Mouse (Mus musculus) small intestine, adult 2 months (tissue): ENCODE measurements around the gene Zgrf1. TPM values are rescaled to one million over a fixed set of nuclear protein-coding genes. Genes with fewer than 3 reads are reported as not detected.

Experiments
- H3K27ac ChIP-seq: fragments of 200-500 bp; 2 replicates; pipeline ENCODE4 v1.5.1; 2012; ENCODE audit warnings: low read depth, low read length, control low read depth, inconsistent platforms; ENCODE audit not compliant: insufficient read depth
- H3K27me3 ChIP-seq: fragments of 200-500 bp; 2 replicates; pipeline ENCODE4 v1.6.1; 2012; ENCODE audit warnings: mild to moderate bottlenecking, moderate library complexity, low read length, inconsistent platforms; ENCODE audit not compliant: control insufficient read depth, insufficient read depth
- H3K36me3 ChIP-seq: fragments of 200-500 bp; 2 replicates; pipeline ENCODE4 v1.6.1; 2012; ENCODE audit warnings: mild to moderate bottlenecking, low read length, control low read depth, inconsistent platforms; ENCODE audit not compliant: control insufficient read depth, insufficient read depth
- H3K4me1 ChIP-seq: fragments of 200-500 bp; 2 replicates; pipeline ENCODE4 v1.6.1; 2012; ENCODE audit warnings: low read length, inconsistent platforms, mixed read lengths; ENCODE audit not compliant: control insufficient read depth, insufficient read depth, insufficient read length
- H3K4me3 ChIP-seq: fragments of 200-500 bp; 2 replicates; pipeline ENCODE4 v1.5.1; 2012; ENCODE audit warnings: low read depth, mild to moderate bottlenecking, control low read depth, inconsistent platforms, low read length, moderate library complexity
- CTCF ChIP-seq: fragments of 200-500 bp; IDR thresholded peaks from 2 replicates; pipeline ENCODE4 v1.5.1; 2012; ENCODE audit warnings: low read depth, mild to moderate bottlenecking, control low read depth, inconsistent platforms, low read length, moderate library complexity, mixed read lengths; ENCODE audit not compliant: insufficient replicate concordance, insufficient read length; ENCODE audit errors: extremely low read depth
- POLR2A ChIP-seq: fragments of 200-500 bp; IDR thresholded peaks from 2 replicates; pipeline ENCODE4 v1.6.1; 2012; ENCODE audit warnings: low read depth, mild to moderate bottlenecking, control low read depth, inconsistent platforms, low read length, moderate library complexity
- WGBS: fragments of 180-500 bp; shearing (Covaris S2); methylation state at CpG from one replicate; pipeline ENCODE4 v1.1.7; 2018; 5-methylcytosine and 5-hydroxymethylcytosine counted together
- polyA plus RNA-seq: library from polyadenylated mRNA; depleted of rRNA; stranded (reverse); fragments of >200 nt; gene quantifications from 2 replicates; pipeline ENCODE4 v1.2.3, GENCODE M21; 2012

The Zgrf1 gene
- polyA plus RNA-seq, 1 experiment: 0.24 TPM

- 8% methylated on average over 3 of the region's 3 CpGs for WGBS
- no peaks in the 10 kb centered on the region for H3K36me3 ChIP-seq
- no peak overlapping the region for H3K27ac ChIP-seq
- peaks cover 4% of the 10 kb centered on the region; the same call in 1 of the 2 replicates for H3K4me1 ChIP-seq
- no peak for TF ChIP-seq CTCF
- TF ChIP-seq POLR2A: no peak
- H3K27me3 ChIP-seq: peaks cover 54% of the 10 kb centered on the region
- no peak overlapping the region for H3K4me3 ChIP-seq
These were observed 73.2 kb downstream of the Zgrf1 start for GRCm38 (mm10) chr3:127626524-127626923.

GRCm38 (mm10) chr3:127627151-127627955, 74.1 kb downstream of the Zgrf1 start:
- Histone ChIP-seq H3K27me3 (peaks cover 62% of the 10 kb centered on the region), H3K4me1 (peaks cover 4% of the 10 kb centered on the region; the same call in 1 of the 2 replicates), H3K36me3 (no peaks in the 10 kb centered on the region), H3K4me3 (no peak overlapping the region), H3K27ac (no peak overlapping the region)
- TF ChIP-seq CTCF (no peak), POLR2A (no peak)
- WGBS: 7% methylated on average over 28 of the region's 28 CpGs

DNA sequence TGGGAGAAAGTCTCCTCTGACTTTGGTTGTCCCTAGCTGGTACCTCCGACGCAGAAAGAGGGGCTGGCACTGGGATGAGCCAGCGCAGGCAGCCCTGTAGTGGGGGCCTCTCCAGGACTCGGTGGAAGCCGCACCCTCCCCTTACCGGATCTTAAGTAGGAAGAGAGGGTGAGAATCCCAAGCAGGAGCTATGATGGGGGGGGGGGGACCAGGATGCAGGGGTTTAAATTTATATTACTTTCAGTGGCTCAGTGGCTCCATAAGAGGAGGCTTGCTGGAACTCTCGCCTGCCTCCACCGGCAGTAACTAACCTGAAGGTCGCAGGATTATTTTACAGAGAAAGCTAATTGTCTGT, 74.6 kb downstream of the Zgrf1 start:
- WGBS: 4% methylated on average over 9 of the region's 9 CpGs
- Histone ChIP-seq H3K36me3 (no peaks in the 10 kb centered on the region), H3K4me1 (peaks cover 6% of the 10 kb centered on the region; the same call in 1 of the 2 replicates), H3K4me3 (no peak overlapping the region), H3K27me3 (peaks cover 68% of the 10 kb centered on the region), H3K27ac (no peak overlapping the region)
- no peak for TF ChIP-seq CTCF
- no peak for TF ChIP-seq POLR2A

DNA sequence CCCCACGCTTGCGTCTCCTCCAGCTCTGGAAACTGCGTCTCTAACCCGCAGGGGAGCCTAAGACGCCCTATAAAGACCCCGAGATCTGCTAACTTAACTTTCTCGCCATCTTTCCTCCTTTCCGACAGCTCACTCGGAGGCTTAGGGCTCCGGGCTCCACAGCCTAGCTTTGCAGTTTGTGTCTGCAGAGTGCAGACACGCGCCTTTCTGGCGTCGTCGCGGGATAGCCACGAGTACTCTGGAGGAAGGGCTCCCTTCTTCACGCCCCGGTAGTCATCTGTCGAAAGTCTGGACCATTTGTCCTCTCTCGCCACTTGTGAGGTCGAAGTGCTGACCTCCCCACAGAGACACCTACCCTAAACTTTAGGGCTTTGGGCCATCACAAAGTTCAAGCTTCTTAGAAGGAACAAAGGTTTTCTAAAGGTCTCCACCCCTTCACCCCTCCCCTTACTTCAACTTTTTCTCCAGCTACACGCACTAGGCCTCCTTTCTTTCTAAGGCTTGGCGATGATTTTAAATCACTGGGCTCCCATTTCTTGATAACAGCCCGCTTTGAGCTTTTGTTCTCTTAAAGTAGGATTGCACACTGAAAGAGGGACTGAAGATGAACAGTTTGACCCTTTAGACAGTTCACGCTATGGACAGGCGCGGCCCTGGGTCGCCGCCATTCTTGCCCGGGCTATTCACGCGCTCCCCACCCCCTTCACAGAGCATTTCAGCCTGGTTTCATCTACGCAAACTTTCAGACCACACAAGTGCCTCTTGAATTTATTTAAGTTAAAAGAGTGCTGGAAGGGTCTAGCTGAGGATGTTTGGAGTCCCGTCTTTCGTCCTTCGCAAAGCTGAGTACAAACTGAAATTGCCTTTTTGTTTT, 75.3 kb downstream of the Zgrf1 start:
- no peak overlapping the region for H3K27ac ChIP-seq
- WGBS: 8% methylated on average over 37 of the region's 37 CpGs
- H3K27me3 ChIP-seq: peaks cover 74% of the 10 kb centered on the region
- no peak overlapping the region for H3K4me3 ChIP-seq
- no peaks in the 10 kb centered on the region for H3K36me3 ChIP-seq
- H3K4me1 ChIP-seq: peaks cover 11% of the 10 kb centered on the region; the same call in 1 of the 2 replicates
- no peak for TF ChIP-seq CTCF
- TF ChIP-seq POLR2A: no peak

- no peaks in the 10 kb centered on the region for H3K36me3 ChIP-seq
- no peak for TF ChIP-seq CTCF
- TF ChIP-seq POLR2A: no peak
- H3K4me1 ChIP-seq: peaks cover 20% of the 10 kb centered on the region
- H3K27me3 ChIP-seq: peaks cover 87% of the 10 kb centered on the region
- no peak overlapping the region for H3K27ac ChIP-seq
- 19% methylated on average over 1 of the region's 1 CpGs for WGBS
- no peak overlapping the region for H3K4me3 ChIP-seq
These were observed 76.9 kb downstream of the Zgrf1 start for GRCm38 (mm10) chr3:127630190-127630589.

GRCm38 (mm10) chr3:127630735-127631372, 77.6 kb downstream of the Zgrf1 start:
- no peak overlapping the region for H3K4me3 ChIP-seq
- H3K4me1 ChIP-seq: peaks cover 20% of the 10 kb centered on the region
- H3K27me3 ChIP-seq: peaks cover 84% of the 10 kb centered on the region
- no peaks in the 10 kb centered on the region for H3K36me3 ChIP-seq
- WGBS: 14% methylated on average over 17 of the region's 17 CpGs
- TF ChIP-seq POLR2A: no peak
- no peak for TF ChIP-seq CTCF
- H3K27ac ChIP-seq: no peak overlapping the region

DNA sequence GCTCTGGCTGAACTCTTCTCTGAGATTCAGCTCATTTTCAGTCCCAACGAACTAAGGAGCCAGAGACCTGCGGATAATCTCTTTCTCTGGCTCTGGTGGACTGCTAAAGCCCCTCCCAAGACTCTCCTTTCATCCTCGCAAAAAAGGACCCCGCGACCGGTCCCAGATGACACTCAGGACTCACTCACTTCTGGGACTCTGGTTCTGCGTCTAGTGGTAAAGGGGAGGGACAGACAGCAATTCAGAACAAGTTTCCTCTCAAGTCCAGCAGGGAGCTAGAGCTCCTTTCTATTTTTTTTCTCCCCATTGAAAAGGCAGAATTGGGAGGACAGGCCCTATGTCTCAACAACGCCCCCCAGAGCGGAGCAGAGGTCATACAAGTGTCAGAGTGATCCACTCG, 78.3 kb downstream of the Zgrf1 start:
- Histone ChIP-seq H3K4me1 (peaks cover 18% of the 10 kb centered on the region), H3K27me3 (peaks cover 79% of the 10 kb centered on the region), H3K27ac (no peak overlapping the region), H3K36me3 (no peaks in the 10 kb centered on the region), H3K4me3 (no peak overlapping the region)
- 4% methylated on average over 10 of the region's 10 CpGs for WGBS
- TF ChIP-seq CTCF (no peak), POLR2A (no peak)
